Mouse (Mus musculus) midbrain, postnatal 0 days (tissue): Measurements from ENCODE around the gene Slc22a20. TPM values are rescaled to one million over a fixed set of nuclear protein-coding genes. Genes with fewer than 3 reads are reported as not detected.
A peak's percentile ranks its signal among the peaks of the same experiment; 100 is the strongest.

Experiments used
- ATAC-seq: fragments of 200-750 bp; cut with Nextera tagmentation; 2 replicates; pipeline ENCODE4 v1.8.0; 2017; ENCODE audit warnings: moderate number of reproducible peaks, mild to moderate bottlenecking, moderate TSS enrichment, moderate library complexity; ENCODE audit not compliant: low FRiP score
- DNase-seq: peaks from one replicate; pipeline ENCODE4 v3.0.0-alpha.2; 2015; ENCODE audit warnings: low spot score
- H3K27ac ChIP-seq: fragments of 300-500 bp; sonication (generic); 2 replicates; pipeline ENCODE4 v1.5.1; 2014; ENCODE audit warnings: low read depth, mild to moderate bottlenecking, low read length, mixed read lengths
- H3K27me3 ChIP-seq: fragments of 300-500 bp; sonication (generic); 2 replicates; pipeline ENCODE4 v1.6.1; 2014; ENCODE audit warnings: low read length, control low read depth, mixed read lengths; ENCODE audit not compliant: insufficient read depth
- H3K36me3 ChIP-seq: fragments of 300-500 bp; sonication (generic); 2 replicates; pipeline ENCODE4 v1.6.1; 2014; ENCODE audit warnings: low read length, control low read depth, mixed read lengths; ENCODE audit not compliant: insufficient read depth
- H3K4me1 ChIP-seq: fragments of 300-500 bp; sonication (generic); 2 replicates; pipeline ENCODE4 v1.6.1; 2014; ENCODE audit warnings: mild to moderate bottlenecking, control low read depth, antibody characterized with exemption, low read length, mixed read lengths; ENCODE audit not compliant: insufficient read depth
- H3K4me2 ChIP-seq: fragments of 300-500 bp; sonication (generic); 2 replicates; pipeline ENCODE4 v1.6.1; 2014; ENCODE audit warnings: low read depth, mild to moderate bottlenecking, low read length, mixed read lengths; ENCODE audit not compliant: poor library complexity, severe bottlenecking
- H3K4me3 ChIP-seq: fragments of 300-500 bp; sonication (generic); 2 replicates; pipeline ENCODE4 v1.5.1; 2014; ENCODE audit warnings: low read depth, mild to moderate bottlenecking, low read length, moderate library complexity
- H3K9ac ChIP-seq: fragments of 300-500 bp; sonication (generic); replicated peaks from 2 replicates; pipeline ENCODE4 v1.6.1; 2014; ENCODE audit warnings: mild to moderate bottlenecking, low read length, moderate library complexity, mixed read lengths; ENCODE audit not compliant: poor library complexity, severe bottlenecking
- H3K9me3 ChIP-seq: fragments of 300-500 bp; sonication (generic); 2 replicates; pipeline ENCODE4 v1.6.1; 2016; ENCODE audit warnings: low read length, control low read depth
- CTCF ChIP-seq: IDR thresholded peaks from 2 replicates; pipeline ENCODE4 v1.5.1; 2016; ENCODE audit warnings: antibody characterized with exemption, mild to moderate bottlenecking
- WGBS: fragments of 180-500 bp; shearing (Covaris S2); extraction: QIAGEN DNeasy Blood & Tissue Kit; methylation state at CpG from one replicate; pipeline ENCODE4 v1.1.7; 2014; 5-methylcytosine and 5-hydroxymethylcytosine counted together
- polyA plus RNA-seq: library from polyadenylated mRNA; unstranded; fragments of >200 nt; fragmentation: Nextera tagmentation; extraction: Ambion mirVana; gene quantifications from 2 replicates; pipeline ENCODE4 v1.2.1, GENCODE M21; 2015
- total RNA-seq: library from RNA; depleted of rRNA; stranded (reverse); fragments of >200 nt; gene quantifications from 2 replicates; pipeline ENCODE4 v1.2.3, GENCODE M21; 2014

The Slc22a20 gene
- total and polyA plus RNA-seq, 2 experiments from 2014 or later: not detected

GRCm38 (mm10) chr19:5929634-5930596 lies 56.0 kb downstream of the Slc22a20 start:
- no peak overlapping the region for H3K4me3 ChIP-seq
- no peak overlapping the region for H3K9ac ChIP-seq
- H3K27ac ChIP-seq: no peak overlapping the region
- no peak overlapping the region for H3K4me2 ChIP-seq
- H3K4me1 ChIP-seq: no peaks in the 10 kb centered on the region
- DNase-seq (no peak), ATAC-seq (no peak)
- 66% methylated on average over 14 of the region's 14 CpGs for WGBS
- TF ChIP-seq CTCF: no peak
- H3K9me3 ChIP-seq: no peaks in the 10 kb centered on the region
- H3K27me3 ChIP-seq: no peaks in the 10 kb centered on the region
- no peaks in the 10 kb centered on the region for H3K36me3 ChIP-seq

GRCm38 (mm10) chr19:5928546-5928945 lies 57.4 kb downstream of the Slc22a20 start:
- H3K36me3 ChIP-seq: no peaks in the 10 kb centered on the region
- H3K4me1 ChIP-seq: no peaks in the 10 kb centered on the region
- no peak for DNase-seq
- H3K9me3 ChIP-seq: no peaks in the 10 kb centered on the region
- 77% methylated on average over 3 of the region's 3 CpGs for WGBS
- no peaks in the 10 kb centered on the region for H3K27me3 ChIP-seq
- H3K9ac ChIP-seq: no peak overlapping the region
- no peak for ATAC-seq
- H3K27ac ChIP-seq: no peak overlapping the region
- no peak overlapping the region for H3K4me3 ChIP-seq
- H3K4me2 ChIP-seq: no peak overlapping the region
- no peak for TF ChIP-seq CTCF

GRCm38 (mm10) chr19:5928104-5928503 lies 57.8 kb downstream of the Slc22a20 start:
- no peak for DNase-seq
- H3K36me3 ChIP-seq: no peaks in the 10 kb centered on the region
- WGBS: 78% methylated on average over 6 of the region's 6 CpGs
- H3K4me2 ChIP-seq: no peak overlapping the region
- ATAC-seq: no peak
- H3K4me3 ChIP-seq: no peak overlapping the region
- no peaks in the 10 kb centered on the region for H3K27me3 ChIP-seq
- H3K27ac ChIP-seq: no peak overlapping the region
- no peaks in the 10 kb centered on the region for H3K4me1 ChIP-seq
- TF ChIP-seq CTCF: no peak
- H3K9me3 ChIP-seq: no peaks in the 10 kb centered on the region
- no peak overlapping the region for H3K9ac ChIP-seq

GRCm38 (mm10) chr19:5927532-5927931 lies 58.4 kb downstream of the Slc22a20 start:
- no peak for ATAC-seq
- Histone ChIP-seq H3K9ac (no peak overlapping the region), H3K27ac (no peak overlapping the region), H3K27me3 (no peaks in the 10 kb centered on the region), H3K36me3 (no peaks in the 10 kb centered on the region), H3K4me1 (no peaks in the 10 kb centered on the region), H3K9me3 (no peaks in the 10 kb centered on the region), H3K4me3 (no peak overlapping the region), H3K4me2 (no peak overlapping the region)
- 76% methylated on average over 8 of the region's 8 CpGs for WGBS
- TF ChIP-seq CTCF: no peak
- DNase-seq: no peak

GRCm38 (mm10) chr19:5927026-5927425 lies 58.9 kb downstream of the Slc22a20 start:
- Histone ChIP-seq H3K9me3 (no peaks in the 10 kb centered on the region), H3K27ac (no peak overlapping the region), H3K4me3 (no peak overlapping the region), H3K27me3 (no peaks in the 10 kb centered on the region), H3K4me1 (no peaks in the 10 kb centered on the region), H3K9ac (no peak overlapping the region), H3K4me2 (no peak overlapping the region), H3K36me3 (no peaks in the 10 kb centered on the region)
- no peak for TF ChIP-seq CTCF
- no peak for DNase-seq
- WGBS: 76% methylated on average over 11 of the region's 11 CpGs
- no peak for ATAC-seq

GRCm38 (mm10) chr19:5925311-5925855 lies 60.6 kb downstream of the Slc22a20 start:
- no peak for DNase-seq

More at GRCm38 (mm10) chr19:5925311-5925855, 60.6 kb downstream of the Slc22a20 start:
- Histone ChIP-seq H3K27ac (peak overlapping the region; percentile 26; the same call in 1 of the 2 replicates), H3K4me3 (peak overlapping the region; percentile 69), H3K36me3 (no peaks in the 10 kb centered on the region), H3K4me1 (no peaks in the 10 kb centered on the region; the same call in 1 of the 2 replicates), H3K4me2 (peak overlapping the region; percentile 71), H3K9me3 (no peaks in the 10 kb centered on the region), H3K9ac (peak overlapping the region; percentile 73), H3K27me3 (no peaks in the 10 kb centered on the region)
- ATAC-seq: no peak
- 26% methylated on average over 11 of the region's 11 CpGs for WGBS
- no peak for TF ChIP-seq CTCF
